Mouse (Mus musculus) right cerebral cortex, postnatal 4 days (tissue): ENCODE data around the gene Gtf2ird1.
"Not testable (repeated sequence)": the region's sequence is repeated elsewhere in the genome, so short reads cannot be mapped to it uniquely, and the experiment has no call there.

ENCODE experiments used
- DNase-seq: peaks from one replicate; pipeline ENCODE4 v3.0.0-alpha.2; 2022

Gtf2ird1 gene

GRCm38 (mm10) chr5:134401841-134402240 is 54.7 kb downstream of the Gtf2ird1 start:
- no peak for DNase-seq

GRCm38 (mm10) chr5:134397434-134398163 is 58.9 kb downstream of the Gtf2ird1 start:
- DNase-seq, result no peak

GRCm38 (mm10) chr5:134396519-134396918 is 60.0 kb downstream of the Gtf2ird1 start:
- DNase-seq, result no peak

- no peak for DNase-seq
These were observed 61.9 kb downstream of the Gtf2ird1 start for GRCm38 (mm10) chr5:134394624-134395023.

- no peak for DNase-seq
These were observed 62.9 kb downstream of the Gtf2ird1 start for GRCm38 (mm10) chr5:134393624-134394023.

GRCm38 (mm10) chr5:134385106-134385505 is 71.4 kb downstream of the Gtf2ird1 start:
- DNase-seq, result peak; percentile 74

GRCm38 (mm10) chr5:134375256-134375655 is 81.3 kb downstream of the Gtf2ird1 start:
- DNase-seq, result no peak

GRCm38 (mm10) chr5:134374546-134374945 is 82.0 kb downstream of the Gtf2ird1 start:
- no peak for DNase-seq

- peak; percentile 36 for DNase-seq
These were observed 82.5 kb downstream of the Gtf2ird1 start for GRCm38 (mm10) chr5:134373912-134374488.

- DNase-seq, result no peak
These were observed 83.4 kb downstream of the Gtf2ird1 start for GRCm38 (mm10) chr5:134372926-134373658.

GRCm38 (mm10) chr5:134371511-134372289 is 84.8 kb downstream of the Gtf2ird1 start:
- DNase-seq, result no peak

GRCm38 (mm10) chr5:134370831-134371230 is 85.7 kb downstream of the Gtf2ird1 start:
- DNase-seq, result no peak

- no peak for DNase-seq
These were observed 97.4 kb downstream of the Gtf2ird1 start for GRCm38 (mm10) chr5:134359101-134359500.

GRCm38 (mm10) chr5:134355372-134355771 is 101.1 kb downstream of the Gtf2ird1 start:
- DNase-seq, result not testable (repeated sequence)

- no peak for DNase-seq
These were observed 103.4 kb downstream of the Gtf2ird1 start for GRCm38 (mm10) chr5:134353117-134353516.

GRCm38 (mm10) chr5:134352527-134353001 is 104.0 kb downstream of the Gtf2ird1 start:
- DNase-seq, result no peak

GRCm38 (mm10) chr5:134350660-134351059 is 105.9 kb downstream of the Gtf2ird1 start:
- no peak for DNase-seq

- DNase-seq, result no peak
These were observed 109.5 kb downstream of the Gtf2ird1 start for GRCm38 (mm10) chr5:134347066-134347465.

- no peak for DNase-seq
These were observed 111.1 kb downstream of the Gtf2ird1 start for GRCm38 (mm10) chr5:134345449-134345848.

- no peak for DNase-seq
These were observed 112.4 kb downstream of the Gtf2ird1 start for GRCm38 (mm10) chr5:134344076-134344475.

- DNase-seq, result not testable (repeated sequence)
These were observed 113.0 kb downstream of the Gtf2ird1 start for GRCm38 (mm10) chr5:134343530-134343929.

- no peak for DNase-seq
These were observed 113.9 kb downstream of the Gtf2ird1 start for GRCm38 (mm10) chr5:134342503-134343205.
